10 mouse cellular contexts compared by ENCODE assay signal in genomic region chr12:27104925-27105571, GRCm38 (mm10).
DNase-seq lines count a peak whose midpoint lies in the region; ATAC-seq and TF ChIP-seq lines count a peak whose summit lies in the region.
"Had no signal": no experiment of that assay in that cellular context is flagged by ENCODE, and none has a peak within 500 bp of the region (broad histone marks: within the 10 kb centered on the region; RNA-seq: fewer than 3 reads in every experiment).

No protein-coding gene starts in this region.

- no peak overlapping the region for H3K4me3 ChIP-seq in lung, postnatal 0 days (ENCODE audit: low read depth, low read length)
- no peak overlapping the region for H3K4me3 ChIP-seq in heart, adult 2 months

- TF ChIP-seq EP300 in lung, postnatal 0 days (IDR thresholded peaks at IDR 0.05) = no peak
- TF ChIP-seq EP300 in heart, adult 2 months (IDR thresholded peaks at IDR 0.05; ENCODE audit: insufficient read depth, low read depth, low read length) = no peak

- TF ChIP-seq CTCF in lung, postnatal 0 days (IDR thresholded peaks at IDR 0.05) = no peak
- no peak for TF ChIP-seq CTCF in heart, adult 2 months (IDR thresholded peaks at IDR 0.05)

- ATAC-seq in lung, postnatal 0 days = no peak

- intact Hi-C loops in heart, adult 2 months (cut with DNase I) = no loop called here

- peak; percentile 56 for DNase-seq in cerebellum, postnatal 10 days
- no peak for DNase-seq in cerebellum, postnatal 25 days
- peak; percentile 13 for DNase-seq in lung, postnatal 0 days (ENCODE audit: low spot score)
- DNase-seq in lung, postnatal 14 days = no peak
- peak; percentile 39 for DNase-seq in layer of hippocampus, adult 9-11 months
- DNase-seq in right cerebral cortex, postnatal 14 days = peak; percentile 10
- DNase-seq in heart, adult 2 months = no peak
- DNase-seq in T-cell, adult 2 months (ENCODE audit: low spot score) = no peak
- DNase-seq: kidney, postnatal 10 days; lung, embryonic 14.5 days had no signal

- no peaks in the 10 kb centered on the region for H3K79me2 ChIP-seq in heart, adult 2 months (replicated peaks; ENCODE audit: control insufficient read depth, insufficient read depth, low read length)

- H3K4me2 ChIP-seq in lung, postnatal 0 days (replicated peaks; ENCODE audit: low read depth, low read length) = no peak overlapping the region
- H3K4me2 ChIP-seq: lung, embryonic 14.5 days had no signal

- H3K9ac ChIP-seq in lung, postnatal 0 days (replicated peaks; ENCODE audit: low read depth) = no peak overlapping the region
- no peak overlapping the region for H3K9ac ChIP-seq in heart, adult 2 months (ENCODE audit: low read depth, low read length)
- H3K9ac ChIP-seq: lung, embryonic 14.5 days had no signal

- TF ChIP-seq POLR2A in heart, adult 2 months (IDR thresholded peaks at IDR 0.05; ENCODE audit: insufficient read depth, low read depth, low read length) = no peak

- no peaks in the 10 kb centered on the region for H3K36me3 ChIP-seq in lung, postnatal 0 days (ENCODE audit: insufficient read depth, low read length)
- no peaks in the 10 kb centered on the region for H3K36me3 ChIP-seq in heart, adult 2 months (ENCODE audit: control insufficient read depth, insufficient read depth, low read length)

- no peaks in the 10 kb centered on the region for H3K9me3 ChIP-seq in lung, postnatal 0 days (ENCODE audit: low read length)

- 79% methylated on average over 9 of the region's 9 CpGs for WGBS in lung, postnatal 0 days
- 71% methylated on average over 9 of the region's 9 CpGs for WGBS in heart, adult 2 months

- no peak overlapping the region for H3K27ac ChIP-seq in lung, postnatal 0 days (ENCODE audit: low read length)
- no peak overlapping the region for H3K27ac ChIP-seq in heart, adult 2 months

- no peaks in the 10 kb centered on the region for H3K4me1 ChIP-seq in lung, postnatal 0 days (ENCODE audit: insufficient read depth, low read depth, low read length)
- no peaks in the 10 kb centered on the region for H3K4me1 ChIP-seq in heart, adult 2 months (ENCODE audit: control insufficient read depth, insufficient read depth, low read length)

- H3K27me3 ChIP-seq in lung, postnatal 0 days (replicated peaks; ENCODE audit: insufficient read depth, low read length) = no peaks in the 10 kb centered on the region
- H3K27me3 ChIP-seq in heart, adult 2 months (ENCODE audit: control insufficient read depth, insufficient read depth, low read length) = no peaks in the 10 kb centered on the region

Comparison
In these comparisons a context has a peak if more than half of its experiments do, and no peak if none do; other contexts are left out.
1. DNase-seq: peak in cerebellum, postnatal 10 days (2 of 2), lung, postnatal 0 days (single experiment), layer of hippocampus, adult 9-11 months (single experiment) and right cerebral cortex, postnatal 14 days (single experiment); none in cerebellum, postnatal 25 days (0 of 2), lung, postnatal 14 days (single experiment), heart, adult 2 months (0 of 2) and T-cell, adult 2 months (single experiment).